In the genomic region with DNA sequence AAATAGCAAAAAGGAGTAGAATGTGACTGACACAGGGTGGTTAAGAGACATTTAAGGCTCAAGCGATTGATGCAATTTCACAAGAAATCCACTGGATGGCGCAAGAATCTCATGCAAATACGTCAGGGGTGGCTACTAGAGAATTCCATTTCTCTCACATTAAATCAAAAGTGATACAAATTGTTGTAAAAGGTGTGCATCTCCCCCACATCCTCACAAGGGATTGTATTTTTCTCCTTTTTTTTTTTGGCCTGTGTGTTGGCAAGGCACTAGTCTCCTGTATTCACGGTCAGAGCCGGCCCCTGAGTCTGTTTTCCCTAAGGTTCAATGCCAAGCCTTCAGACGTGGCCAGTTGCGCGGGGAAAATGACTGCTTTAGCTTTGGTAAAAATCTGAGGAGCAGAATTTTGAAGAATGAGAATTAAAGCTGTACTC, we compare ENCODE assay signal across 9 mouse cellular contexts.
DNase-seq lines count a peak whose midpoint lies in the region; ATAC-seq and TF ChIP-seq lines count a peak whose summit lies in the region.
"Had no signal": no experiment of that assay in that cellular context is flagged by ENCODE, and none has a peak within 500 bp of the region (broad histone marks: within the 10 kb centered on the region; RNA-seq: fewer than 3 reads in every experiment).

No protein-coding gene starts in this region.

- POLR2A ChIA-PET in Patski (lab: Charles Lee) = no interaction called here

- no peak overlapping the region for H3K27ac ChIP-seq in stomach, embryonic 15.5 days
- H3K27ac ChIP-seq: neural tube, embryonic 12.5 days had no signal

- ATAC-seq in Patski = no peak
- no peak for ATAC-seq in stomach, embryonic 15.5 days (ENCODE audit: insufficient read depth, low FRiP score, low read depth)
- ATAC-seq in erythroid progenitor cell, adult 5-6 weeks (replicated peaks; ENCODE audit: low FRiP score, poor library complexity, severe bottlenecking) = no peak

- CTCF ChIA-PET in Patski (lab: Charles Lee) = interaction anchor here (0.6 to 0.8 kb wide), 2 partner anchors 16 to 1515 kb away, joined by 3 read pairs; no protein-coding TSS in a partner anchor

- intact Hi-C loops in heart, postnatal 36 days (cut with DNase I) = loop anchor here (5.0 to 10.0 kb wide), 5 partner anchors 270 to 1973 kb away; no protein-coding TSS in a partner anchor
- intact Hi-C loops in heart, postnatal 10 days (cut with DNase I) = loop anchor here (5.0 kb wide), 4 partner anchors 270 to 1555 kb away; no protein-coding TSS in a partner anchor

- no peaks in the 10 kb centered on the region for H3K9me3 ChIP-seq in stomach, embryonic 15.5 days
- H3K9me3 ChIP-seq: neural tube, embryonic 12.5 days had no signal

- peak; percentile 9 to 56 for DNase-seq in heart, adult 18-20 months
- no peak for DNase-seq in heart, postnatal 36 days
- peak; percentile 72 for DNase-seq in 3T3-L1 (ENCODE audit: low read depth, low spot score)
- DNase-seq in Patski (ENCODE audit: low read depth, low spot score) = no peak
- peak; percentile 34 to 53 for DNase-seq in heart, postnatal 10 days
- DNase-seq in ovary, postnatal 36 days (ENCODE audit: low spot score) = no peak

- H3K27me3 ChIP-seq in Patski = no peaks in the 10 kb centered on the region
- no peaks in the 10 kb centered on the region for H3K27me3 ChIP-seq in stomach, embryonic 15.5 days (replicated peaks)
- H3K27me3 ChIP-seq: neural tube, embryonic 12.5 days had no signal

- no peaks in the 10 kb centered on the region for H3K4me1 ChIP-seq in stomach, embryonic 15.5 days
- H3K4me1 ChIP-seq: neural tube, embryonic 12.5 days had no signal

- H3K4me3 ChIP-seq in stomach, embryonic 15.5 days (replicated peaks) = no peak overlapping the region
- H3K4me3 ChIP-seq: neural tube, embryonic 12.5 days had no signal

- peak; percentile 74 for TF ChIP-seq CTCF in Patski (IDR thresholded peaks at IDR 0.05)

- H3K9ac ChIP-seq in stomach, embryonic 15.5 days = no peak overlapping the region
- H3K9ac ChIP-seq: neural tube, embryonic 12.5 days had no signal

- 43% methylated on average over 8 of the region's 8 CpGs for WGBS in stomach, embryonic 15.5 days

- no peaks in the 10 kb centered on the region for H3K36me3 ChIP-seq in stomach, embryonic 15.5 days
- H3K36me3 ChIP-seq: neural tube, embryonic 12.5 days had no signal

- in situ Hi-C loops in Patski (cut with MboI; ENCODE audit: low pct_unique_long_range_greater_than_20kb) = loop anchor here (5.0 to 25.0 kb wide), 4 partner anchors 263 to 1410 kb away; partner anchors contain the start of gene Pbx1

- H3K4me2 ChIP-seq in stomach, embryonic 15.5 days = 0 out of 2 replicates have a peak overlapping the region, but pooled peaks have one; percentile 17
- H3K4me2 ChIP-seq: neural tube, embryonic 12.5 days had no signal

Comparison
In these comparisons a context has a peak if more than half of its experiments do, and no peak if none do; other contexts are left out.
1. DNase-seq: peak in heart, adult 18-20 months (2 of 2), 3T3-L1 (single experiment) and heart, postnatal 10 days (2 of 2); none in heart, postnatal 36 days (0 of 2), Patski (single experiment) and ovary, postnatal 36 days (single experiment).